Mouse (Mus musculus) frontal cortex, adult 2 months (tissue): ENCODE measurements around the gene Tes3-ps. TPM values are rescaled to one million over a fixed set of nuclear protein-coding genes. Genes with fewer than 3 reads are reported as not detected.

Experiments used
- DNase-seq, 2 experiments: peaks; one replicate each; pipeline ENCODE4 v3.0.0; 2022; ENCODE audit warnings: low spot score in 1 of 2; ENCODE audit errors: extremely low spot score in 1 of 2
- polyA plus RNA-seq: library from polyadenylated mRNA; depleted of rRNA; stranded (reverse); fragments of >200 nt; gene quantifications from 2 replicates; pipeline ENCODE4 v1.2.3, GENCODE M21; 2012; rRNA removed

The Tes3-ps gene
- 0.40 and 0.44 TPM in 2 replicates for polyA plus RNA-seq

DNA sequence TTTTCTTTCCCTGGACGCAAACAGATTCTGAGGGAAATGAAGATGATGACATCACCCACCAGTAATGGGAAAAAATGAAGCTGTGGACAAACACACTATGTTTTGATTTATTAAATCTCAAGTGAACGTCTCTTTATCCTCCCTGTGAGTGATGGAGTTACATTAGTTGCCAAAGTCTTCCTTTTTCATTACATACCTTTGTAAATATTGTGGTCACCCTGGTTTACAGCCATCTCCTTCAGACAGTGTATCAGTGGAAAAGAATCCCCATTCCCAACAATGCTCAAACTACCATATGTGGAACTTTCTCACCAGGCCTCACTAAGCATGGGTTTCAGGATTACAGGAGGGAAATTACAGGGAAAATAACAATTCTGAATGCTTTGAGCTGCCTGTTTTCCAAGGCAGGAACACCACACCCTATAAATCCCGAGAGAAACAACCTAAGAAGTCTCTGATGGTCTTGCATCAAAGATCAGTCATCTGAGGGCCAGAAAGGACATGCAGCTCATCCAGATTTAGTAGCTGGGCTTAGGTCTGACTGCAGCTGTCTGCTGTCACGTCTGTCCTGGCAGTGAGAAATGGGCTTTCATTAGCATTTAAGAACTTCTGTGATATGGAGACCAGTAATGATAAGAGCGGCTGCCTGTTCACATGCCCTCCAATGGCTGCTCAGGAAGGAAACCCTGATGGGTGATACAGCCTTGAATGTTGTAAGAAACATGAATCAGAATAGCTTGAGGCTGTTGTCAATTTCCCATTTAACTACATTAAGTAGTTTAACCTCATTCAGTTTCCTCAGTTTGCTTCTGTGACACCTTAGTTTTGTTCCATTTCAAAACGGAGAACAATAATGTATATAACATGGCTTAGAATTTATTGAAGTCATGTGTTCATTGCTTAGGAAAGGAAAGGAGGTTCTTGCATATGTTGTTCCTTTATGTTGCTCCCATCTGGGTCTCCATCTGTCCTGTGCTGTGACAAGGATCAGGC, at the start of gene Tes3-ps:
TSS of gene Tes3-ps (plus strand) at position 943 of the 993 bp plus-strand sequence.
- no peak for DNase-seq

GRCm38 (mm10) chr13:49444451-49444850, 48.7 kb upstream of the Tes3-ps start:
- DNase-seq = peak in 1 of 2 experiments; percentile 33

GRCm38 (mm10) chr13:49449318-49449749, 43.8 kb upstream of the Tes3-ps start:
- DNase-seq = peak; percentile 61 to 87

- DNase-seq = no peak
Measured at GRCm38 (mm10) chr13:49460276-49460675, 32.8 kb upstream of the Tes3-ps start.

DNA sequence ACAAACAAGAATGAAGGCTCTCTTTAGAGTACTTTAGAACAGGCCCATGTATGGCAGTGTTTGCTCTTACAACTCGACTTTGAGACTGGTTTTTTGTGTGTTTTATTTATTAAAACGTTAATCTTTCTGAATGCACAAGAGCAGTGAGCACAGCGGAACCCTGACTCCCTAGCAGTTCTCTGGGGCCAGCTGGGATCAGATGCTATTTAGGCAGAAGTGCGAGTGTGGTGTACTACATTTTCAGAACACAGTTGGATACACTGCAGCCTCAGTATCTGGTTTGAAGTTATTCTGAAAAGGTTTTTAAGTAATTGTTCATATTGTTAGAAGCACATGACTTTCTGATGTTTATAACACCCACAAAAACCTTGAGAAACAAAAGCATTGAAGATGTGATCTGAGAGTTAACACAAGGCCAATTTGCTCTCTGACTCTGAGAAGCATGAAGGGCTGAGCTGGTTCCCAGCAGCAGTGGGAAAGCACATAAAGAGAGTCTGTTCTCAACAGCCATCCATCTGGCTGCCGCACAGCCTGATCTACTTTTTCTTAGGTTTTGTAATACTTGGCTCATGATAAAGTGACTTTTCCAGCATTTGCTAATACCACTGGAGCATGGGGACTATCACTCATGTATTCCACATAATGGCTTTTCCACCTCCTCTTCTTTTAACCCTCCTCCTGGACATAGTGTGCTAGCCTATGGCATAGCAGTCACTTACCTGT, 32.3 kb upstream of the Tes3-ps start:
- peak in 1 of 2 experiments; percentile 36 for DNase-seq

- DNase-seq = no peak
Measured at GRCm38 (mm10) chr13:49461458-49462132, 31.5 kb upstream of the Tes3-ps start.

DNA sequence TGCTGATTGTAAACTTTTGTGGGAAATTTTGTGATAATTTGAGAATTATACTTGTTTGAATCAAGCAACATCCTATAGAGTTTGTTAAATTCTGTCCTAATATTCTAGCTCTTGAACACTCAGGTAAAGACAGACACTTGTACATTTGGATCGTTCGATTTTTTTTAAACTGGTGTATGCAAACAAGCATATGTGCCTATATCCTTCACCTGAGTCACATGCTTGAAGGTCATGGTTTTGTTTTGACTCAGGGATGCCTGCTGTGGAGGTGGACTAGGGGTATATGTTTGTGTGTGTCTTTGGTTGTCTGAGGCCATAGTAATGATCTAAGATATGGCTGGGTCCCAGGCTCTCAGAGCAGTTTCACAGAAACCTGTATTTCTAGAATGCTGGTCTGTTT, 30.2 kb upstream of the Tes3-ps start:
- DNase-seq = no peak

DNA sequence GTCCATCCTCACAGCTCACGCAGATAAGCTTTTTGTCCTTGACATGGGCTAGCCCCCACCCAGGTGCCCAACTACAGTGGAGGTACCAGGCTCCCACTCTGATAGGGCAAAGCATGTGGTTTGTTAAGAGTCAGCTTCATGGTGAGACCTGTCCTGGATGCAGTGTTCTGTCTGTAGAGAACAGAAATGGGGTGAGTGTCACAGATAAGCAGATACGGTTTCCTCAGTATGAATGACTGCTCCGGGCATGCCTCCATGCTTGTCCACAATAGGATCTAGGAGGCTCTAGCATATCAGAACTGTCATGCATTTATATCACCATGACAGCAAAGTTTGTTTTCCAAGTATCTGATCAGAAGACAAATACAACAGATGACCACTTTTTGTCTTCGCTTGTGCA, 27.2 kb upstream of the Tes3-ps start:
- DNase-seq = no peak

- DNase-seq = no peak
Measured at GRCm38 (mm10) chr13:49466393-49467075, 26.6 kb upstream of the Tes3-ps start.

DNA sequence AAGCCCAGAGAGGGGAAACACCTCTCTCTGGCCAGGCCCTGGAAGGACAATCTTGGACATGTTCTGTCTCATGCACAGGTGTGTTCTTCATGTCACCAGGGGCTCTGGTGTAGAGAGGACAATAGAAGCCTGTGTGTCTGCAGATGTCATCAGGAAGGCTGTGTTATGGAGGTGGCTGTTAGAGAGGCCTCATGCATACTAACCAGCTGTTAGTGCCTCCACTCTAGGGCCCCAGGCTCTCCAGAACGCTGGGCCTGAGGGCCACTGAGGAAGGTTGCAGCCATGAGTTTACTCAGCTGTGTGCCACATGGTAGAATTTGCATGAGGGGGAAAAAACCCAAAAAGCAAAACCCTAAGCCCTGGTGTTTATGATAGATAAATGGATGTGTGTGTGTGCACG, 25.5 kb upstream of the Tes3-ps start:
- DNase-seq = no peak

DNA sequence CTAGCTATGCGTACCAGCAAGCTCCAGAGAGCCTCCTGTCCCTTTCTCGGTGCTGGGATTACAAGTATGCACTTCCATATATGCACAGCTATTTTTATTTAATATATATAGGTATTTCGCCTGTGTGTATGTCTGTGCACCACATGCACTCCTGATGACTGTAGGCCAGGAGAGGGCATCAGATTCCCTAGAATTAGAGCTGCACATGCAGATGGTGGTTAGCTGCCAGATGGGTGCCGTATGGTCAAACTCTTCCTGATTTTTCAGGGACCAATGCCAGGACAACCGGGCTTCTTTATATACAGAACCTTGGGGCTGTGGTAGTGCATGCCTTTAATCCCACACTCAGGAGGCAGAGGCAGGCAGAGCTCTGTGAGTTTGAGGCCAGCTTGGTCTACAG, 24.1 kb upstream of the Tes3-ps start:
- DNase-seq = no peak

GRCm38 (mm10) chr13:49470319-49470718, 22.8 kb upstream of the Tes3-ps start:
- no peak for DNase-seq

- DNase-seq = no peak
Measured at GRCm38 (mm10) chr13:49470806-49471205, 22.3 kb upstream of the Tes3-ps start.

GRCm38 (mm10) chr13:49471981-49472675, 21.0 kb upstream of the Tes3-ps start:
- no peak for DNase-seq

GRCm38 (mm10) chr13:49472676-49473005, 20.5 kb upstream of the Tes3-ps start:
- DNase-seq = no peak

DNA sequence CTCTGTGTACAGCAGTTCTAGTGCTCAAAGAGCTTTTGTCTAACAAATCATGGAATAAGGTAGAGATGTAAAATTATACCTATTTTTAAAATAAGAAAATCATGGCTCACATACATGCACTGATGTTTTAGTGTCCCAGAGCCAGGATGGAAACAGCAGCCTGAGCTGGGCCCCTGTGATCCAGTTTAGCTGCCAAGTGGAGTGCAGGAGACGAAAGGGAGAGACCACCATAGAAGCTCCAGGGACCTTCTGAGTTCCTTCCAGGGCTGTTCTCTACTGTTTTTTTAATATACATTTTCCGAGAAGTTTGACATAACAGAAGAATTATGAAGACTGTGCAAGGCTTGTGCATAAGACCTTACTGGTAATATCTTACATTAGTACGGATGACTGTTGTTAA, 15.2 kb upstream of the Tes3-ps start:
- DNase-seq = no peak

DNA sequence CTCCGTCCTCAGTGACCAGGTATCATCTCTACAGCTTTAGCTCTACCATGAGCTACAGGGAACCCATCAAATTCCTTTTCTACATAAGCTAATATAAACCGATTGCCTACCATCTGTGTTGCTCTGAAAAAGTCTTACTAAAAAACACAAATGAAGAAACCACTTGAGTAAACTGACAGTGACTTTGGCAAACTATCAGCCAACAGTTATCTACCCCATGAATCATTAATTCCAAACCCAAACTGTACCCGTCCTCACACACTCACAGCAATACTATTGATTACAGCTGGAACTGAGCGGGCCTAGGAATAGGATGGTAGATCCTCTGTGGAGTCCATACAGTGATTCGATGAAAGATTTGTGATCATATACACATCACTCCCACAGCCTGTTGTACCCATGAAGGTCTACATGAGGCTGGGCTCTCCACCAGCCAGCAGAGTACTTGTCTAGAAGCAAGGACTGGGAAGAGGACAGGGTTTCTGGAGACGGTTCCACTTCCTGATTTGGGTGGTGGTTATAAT, 14.2 kb upstream of the Tes3-ps start:
- DNase-seq = no peak

- DNase-seq = no peak
Measured at GRCm38 (mm10) chr13:49479399-49479798, 13.7 kb upstream of the Tes3-ps start.

- DNase-seq = peak in 1 of 2 experiments; percentile 33
Measured at GRCm38 (mm10) chr13:49480057-49480456, 13.1 kb upstream of the Tes3-ps start.

DNA sequence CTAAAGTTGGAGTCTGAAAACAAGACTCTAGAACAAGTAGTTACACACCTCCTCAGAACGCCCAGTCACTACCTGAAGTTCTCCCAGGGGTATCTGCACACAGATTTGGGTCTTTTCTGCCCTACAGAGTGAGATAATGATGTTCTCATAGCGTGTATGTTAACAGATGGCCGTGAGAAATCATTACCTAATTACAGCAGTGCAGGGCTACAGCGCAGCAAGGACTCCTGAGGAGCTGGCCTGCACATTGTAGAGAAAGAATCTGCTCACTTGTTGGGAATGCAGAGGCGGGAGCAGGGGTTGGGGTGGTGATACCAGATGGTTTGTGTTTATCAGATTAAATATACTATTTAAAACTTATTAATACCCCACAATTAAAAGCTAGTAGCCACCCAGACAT, 12.6 kb upstream of the Tes3-ps start:
- DNase-seq = no peak
